Mouse (Mus musculus) cerebellum, postnatal 36 days (tissue): ENCODE data around the gene Cmtm7.

Experiments used
- DNase-seq, 2 experiments: peaks; one replicate each; pipeline ENCODE4 v3.0.0; 2021 to 2022; ENCODE audit warnings: mixed read lengths in 2 of 2

Cmtm7 gene

GRCm38 (mm10) chr9:114713481-114713880 lies 68.2 kb downstream of the Cmtm7 start:
- DNase-seq, result no peak

DNA sequence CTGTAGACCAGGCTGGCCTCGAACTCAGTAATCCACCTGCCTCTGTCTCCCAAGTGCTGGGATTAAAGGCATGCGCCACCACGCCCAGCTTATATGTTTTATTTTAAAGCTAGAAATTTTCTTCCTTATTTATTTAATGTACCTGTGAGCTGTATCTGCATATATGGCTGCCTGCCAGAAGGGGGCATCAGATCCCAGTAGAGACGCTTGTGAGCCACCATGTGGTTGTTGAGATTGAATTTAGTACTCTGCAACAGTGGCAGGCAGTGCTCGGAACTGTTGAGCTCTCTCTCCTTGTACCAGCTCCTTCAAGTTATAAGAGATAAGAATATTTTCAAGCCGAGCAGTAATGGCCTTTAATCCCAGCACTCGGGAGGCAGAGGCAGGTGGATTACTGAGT lies 71.3 kb downstream of the Cmtm7 start:
- no peak for DNase-seq

GRCm38 (mm10) chr9:114707805-114708204 lies 73.9 kb downstream of the Cmtm7 start:
- DNase-seq, result no peak
